Mouse (Mus musculus) thymus, adult 2 months (tissue): ENCODE data around the gene Rap1gap.

ENCODE experiments used
- CTCF ChIP-seq: fragments of 200-500 bp; IDR thresholded peaks from 2 replicates; pipeline ENCODE4 v1.5.1; 2012; ENCODE audit warnings: mild to moderate bottlenecking, control low read depth, low read length, moderate library complexity, borderline replicate concordance; ENCODE audit not compliant: control insufficient read depth, poor library complexity, insufficient read depth; ENCODE audit errors: extremely low read depth
- POLR2A ChIP-seq: fragments of 200-500 bp; IDR thresholded peaks from 2 replicates; pipeline ENCODE4 v1.6.1; 2012; ENCODE audit warnings: mild to moderate bottlenecking, low read length, control low read depth, moderate library complexity; ENCODE audit not compliant: control insufficient read depth, poor library complexity, insufficient read depth; ENCODE audit errors: extremely low read depth

DNA sequence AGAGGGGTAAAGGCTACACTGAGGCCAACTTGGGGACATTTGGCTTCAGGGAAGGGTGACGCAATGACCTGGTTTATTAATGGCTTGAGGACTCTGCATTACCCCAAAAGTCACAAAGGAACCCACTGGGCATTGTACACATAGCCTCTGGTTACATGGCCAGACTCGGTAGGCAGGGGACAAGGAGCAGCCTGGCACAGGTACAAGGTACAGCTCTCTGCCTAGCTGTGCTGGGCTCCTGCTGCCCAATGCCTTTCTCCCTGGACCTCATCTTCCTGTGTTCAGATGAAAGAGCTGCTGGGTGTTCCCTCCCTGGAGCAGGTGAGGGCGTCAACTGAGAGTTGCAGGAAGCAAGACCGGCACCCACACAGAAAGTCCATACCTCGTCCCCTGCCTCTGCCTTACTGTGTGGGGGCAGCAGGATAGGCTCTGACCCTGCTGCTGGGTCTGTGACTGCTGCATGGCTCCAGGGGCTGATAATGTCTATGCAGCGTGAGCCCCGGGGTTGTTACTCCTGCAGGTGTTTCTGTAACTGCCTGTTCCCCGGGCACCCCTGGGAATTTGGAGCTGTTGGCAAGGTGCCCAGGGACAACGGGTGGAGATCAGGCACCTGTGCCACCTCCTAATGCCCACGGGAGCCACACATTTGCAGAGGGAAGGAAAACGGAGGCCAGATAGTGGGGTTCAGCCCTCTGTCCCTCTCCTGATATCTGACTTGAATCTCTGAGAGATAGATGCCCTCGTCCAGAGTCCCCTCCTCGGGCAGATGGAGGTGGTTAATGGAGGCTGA is 7.4 kb downstream of the Rap1gap start:
- TF ChIP-seq CTCF (no peak), POLR2A (no peak)
